Mouse (Mus musculus) adrenal gland, postnatal 4 days (tissue): Measurements from ENCODE around the gene Urm1. TPM values are rescaled to one million over a fixed set of nuclear protein-coding genes. Genes with fewer than 3 reads are reported as not detected.

ENCODE experiments used
- microRNA-seq: library from miRNA; unstranded; fragments of <30 nt; microRNA quantifications from one replicate; pipeline ENCODE4 v1.2.0, GENCODE M21; 2021
- total RNA-seq, 2 experiments: library from RNA; stranded (reverse); gene quantifications; 2 replicates each; pipeline ENCODE4 v1.2.3; 2021

Urm1 gene
- total RNA-seq, 2 experiments from 2014 or later: 49.5 to 55.6 TPM

Small RNA genes within 50 kb of the gene (microRNA-seq; reads per million reads assigned to microRNA genes)
- gene Mir219a-2: not detected
- gene Mir219b: not detected

Other genes starting within 250 kb of the Urm1 start
- gene Rapgef1, start 200.4 kb upstream of the Urm1 start, total RNA-seq: 10 to 100 TPM; 64.6 to 65.1 TPM
- gene Gm13420, start 68.4 kb upstream of the Urm1 start, total RNA-seq: 1 to 10 TPM in 1 of 2 experiments, not detected in 1; 1.8 TPM
- gene Gm13547, start 60.8 kb upstream of the Urm1 start, total RNA-seq: not detected
- 10 to 100 TPM; 20.3 to 22.5 TPM for gene Coq4, start 32.6 kb upstream of the Urm1 start, total RNA-seq
- 10 to 100 TPM; 56.8 to 57.3 TPM for gene Trub2, start 31.6 kb upstream of the Urm1 start, total RNA-seq
- 10 to 100 TPM; 31.0 to 34.0 TPM for gene Slc27a4, start 17.4 kb upstream of the Urm1 start, total RNA-seq
- 10 to 100 TPM; 28.3 to 34.4 TPM for gene Cercam, start 49.1 kb downstream of the Urm1 start, total RNA-seq
- gene Odf2, start 69.1 kb downstream of the Urm1 start, total RNA-seq: 10 to 100 TPM; 80.0 to 82.1 TPM
- 10 to 100 TPM; 41.4 to 44.6 TPM for gene Gle1, start 115.4 kb downstream of the Urm1 start, total RNA-seq
- 100 to 1,000 TPM; 230 to 284 TPM for gene Sptan1, start 145.5 kb downstream of the Urm1 start, total RNA-seq
- 10 to 100 TPM; 35.9 to 39.2 TPM for gene Wdr34, start 228.8 kb downstream of the Urm1 start, total RNA-seq
- 100 to 1,000 TPM; 326 to 328 TPM for gene Set, start 237.3 kb downstream of the Urm1 start, total RNA-seq